Mouse (Mus musculus): Measurements from ENCODE around the gene Zfp987.
A peak's percentile ranks its signal among the peaks of the same experiment; 100 is the strongest.

Gene Zfp987

GRCm38 (mm10) chr4:146173378-146174226 lies 76.5 kb downstream of the Zfp987 start:
- peak; percentile 58 for DNase-seq (ENCODE audit: low read depth, low spot score)

All from R1 (cell line).